Mouse (Mus musculus): ENCODE results near the gene Rimbp2. TPM values are rescaled to one million over a fixed set of nuclear protein-coding genes. Genes with fewer than 3 reads are reported as not detected.
A peak's percentile ranks its signal among the peaks of the same experiment; 100 is the strongest.
"Not testable (repeated sequence)": the region's sequence is repeated elsewhere in the genome, so short reads cannot be mapped to it uniquely, and the experiment has no call there.

Gene Rimbp2
- polyA plus RNA-seq (2016; fragmentation: Nextera tagmentation; extraction: Ambion mirVana) = 0.05 and 0.08 TPM in 2 replicates

DNA sequence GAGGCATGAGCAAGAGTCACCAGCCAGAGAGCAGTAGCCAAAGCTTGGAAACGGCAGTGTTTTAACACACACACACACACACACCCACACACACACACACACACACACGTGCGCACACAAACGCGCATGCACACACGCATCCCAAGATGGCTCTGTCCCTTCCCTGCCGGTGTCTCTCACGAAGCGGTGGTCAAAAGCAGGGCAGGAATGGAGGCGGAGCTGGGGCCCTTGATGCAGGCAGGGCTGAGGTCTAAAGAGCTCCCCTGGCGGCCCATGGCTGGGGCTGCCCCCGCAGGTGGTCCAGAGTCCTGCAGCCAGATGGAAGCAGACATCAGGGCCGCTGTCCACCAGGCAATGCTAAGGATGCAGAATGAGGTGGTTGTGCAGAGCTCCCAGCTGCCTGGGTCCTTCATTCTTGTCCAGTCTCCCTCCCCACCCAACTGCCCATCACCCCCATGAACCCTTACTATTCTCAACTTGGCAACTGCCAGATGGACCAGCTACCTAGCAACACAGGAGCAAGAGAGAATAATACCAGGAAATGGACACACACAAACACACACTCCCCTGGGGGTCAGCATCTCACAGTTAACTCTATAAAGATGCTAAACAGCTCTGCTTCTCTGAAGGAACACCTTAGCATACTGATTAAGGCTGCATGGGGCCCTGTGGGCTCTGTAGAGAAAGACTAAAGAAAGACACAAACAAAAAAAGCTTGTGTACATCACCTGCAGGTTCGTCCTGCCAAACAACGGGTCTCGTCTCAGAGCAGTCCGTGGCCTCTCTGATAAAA, at the start of gene Rimbp2:
TSS of gene Rimbp2 (minus strand) at position 209 of the 793 bp plus-strand sequence.
- DNase-seq (ENCODE audit: low spot score) = peak; percentile 76
- peak within 1 kb of the TSS; percentile 58 for H3K4me3 ChIP-seq
- no peaks in the 10 kb centered on the region for H3K9me3 ChIP-seq (replicated peaks)
- H3K36me3 ChIP-seq = no peaks in the 10 kb centered on the region
- H3K4me1 ChIP-seq = peaks cover 23% of the 10 kb centered on the region
- WGBS = 11% methylated on average over 17 of the region's 17 CpGs
- H3K27me3 ChIP-seq (ENCODE audit: low read depth, poor library complexity, severe bottlenecking) = peaks cover 37% of the 10 kb centered on the region
- H3K27ac ChIP-seq = peak within 1 kb of the TSS; percentile 63

DNA sequence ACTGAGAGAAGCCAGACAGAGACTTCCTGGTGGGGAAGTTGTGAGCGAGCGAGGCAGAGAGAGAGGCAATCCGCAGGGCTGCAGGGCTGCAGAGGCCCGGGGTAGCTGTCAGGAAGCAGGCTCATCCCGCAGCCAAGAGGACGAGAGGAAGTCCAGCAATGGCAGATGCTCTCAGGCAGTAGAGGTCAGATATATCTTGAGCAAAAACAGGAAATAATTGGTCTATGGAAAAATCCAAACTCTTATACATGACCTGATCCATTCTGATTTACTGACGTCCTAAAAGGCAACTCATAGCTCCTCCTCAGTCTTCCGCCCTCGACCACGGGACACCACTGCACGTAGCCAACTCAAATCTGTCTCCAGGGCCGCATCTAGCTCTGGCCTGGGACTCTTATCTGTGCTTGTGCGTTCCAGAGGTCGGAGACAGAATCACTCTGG, 49.3 kb upstream of the Rimbp2 start:
- Histone ChIP-seq H3K36me3 (peaks cover 16% of the 10 kb centered on the region; the same call in 1 of the 2 replicates), H3K9me3 (replicated peaks) (no peaks in the 10 kb centered on the region), H3K4me3 (no peak overlapping the region), H3K27ac (peak overlapping the region; percentile 61), H3K27me3 (ENCODE audit: low read depth, poor library complexity, severe bottlenecking) (0 out of 2 replicates have a peak, but pooled peaks cover 5% of the 10 kb centered on the region), H3K4me1 (peaks cover 32% of the 10 kb centered on the region)
- DNase-seq (ENCODE audit: low spot score) = no peak
- 60% methylated on average over 14 of the region's 14 CpGs for WGBS

DNA sequence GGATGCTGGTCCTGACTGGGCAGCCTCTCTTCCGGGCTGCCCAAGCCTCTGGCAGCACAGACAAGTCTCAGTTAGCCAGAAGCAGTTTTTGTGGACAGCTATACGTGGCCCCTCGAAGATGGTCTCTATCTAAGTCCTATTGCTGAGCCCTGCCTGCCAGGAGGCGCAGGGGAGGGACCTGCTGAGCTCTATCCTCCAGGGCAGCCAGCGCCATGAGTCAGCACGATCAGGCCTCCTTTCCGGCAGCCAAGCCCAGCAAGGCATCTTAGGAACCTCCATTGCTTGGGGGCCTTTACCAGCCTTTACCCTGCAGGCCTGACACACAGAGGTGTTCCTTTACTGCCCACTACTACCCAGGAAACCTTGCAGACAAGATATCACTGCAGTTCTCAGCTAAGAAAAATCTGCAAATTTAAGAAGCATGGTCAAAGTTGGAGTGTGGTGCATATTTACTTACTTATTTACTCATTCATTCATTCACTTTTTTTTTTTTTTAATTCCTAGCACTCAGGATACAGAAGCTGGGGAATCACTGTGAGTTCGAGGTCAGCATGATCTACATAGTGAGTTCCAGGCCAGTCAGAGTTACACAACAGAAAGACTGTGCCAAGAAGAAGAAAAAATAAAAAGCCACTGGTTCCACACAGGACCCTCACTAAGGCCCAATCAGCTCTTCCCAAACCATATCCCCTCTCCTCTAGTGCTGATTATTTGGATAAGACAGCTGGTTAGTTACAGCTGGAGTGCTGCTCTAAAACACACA, 47.6 kb upstream of the Rimbp2 start:
- no peaks in the 10 kb centered on the region for H3K9me3 ChIP-seq (replicated peaks)
- H3K36me3 ChIP-seq = peaks cover 24% of the 10 kb centered on the region
- 55% methylated on average over 8 of the region's 8 CpGs for WGBS
- peak overlapping the region; percentile 21 for H3K27ac ChIP-seq
- H3K27me3 ChIP-seq (ENCODE audit: low read depth, poor library complexity, severe bottlenecking) = no peaks in the 10 kb centered on the region
- no peak overlapping the region for H3K4me3 ChIP-seq
- peaks cover 18% of the 10 kb centered on the region; the same call in 1 of the 2 replicates for H3K4me1 ChIP-seq
- no peak for DNase-seq (ENCODE audit: low spot score)

DNA sequence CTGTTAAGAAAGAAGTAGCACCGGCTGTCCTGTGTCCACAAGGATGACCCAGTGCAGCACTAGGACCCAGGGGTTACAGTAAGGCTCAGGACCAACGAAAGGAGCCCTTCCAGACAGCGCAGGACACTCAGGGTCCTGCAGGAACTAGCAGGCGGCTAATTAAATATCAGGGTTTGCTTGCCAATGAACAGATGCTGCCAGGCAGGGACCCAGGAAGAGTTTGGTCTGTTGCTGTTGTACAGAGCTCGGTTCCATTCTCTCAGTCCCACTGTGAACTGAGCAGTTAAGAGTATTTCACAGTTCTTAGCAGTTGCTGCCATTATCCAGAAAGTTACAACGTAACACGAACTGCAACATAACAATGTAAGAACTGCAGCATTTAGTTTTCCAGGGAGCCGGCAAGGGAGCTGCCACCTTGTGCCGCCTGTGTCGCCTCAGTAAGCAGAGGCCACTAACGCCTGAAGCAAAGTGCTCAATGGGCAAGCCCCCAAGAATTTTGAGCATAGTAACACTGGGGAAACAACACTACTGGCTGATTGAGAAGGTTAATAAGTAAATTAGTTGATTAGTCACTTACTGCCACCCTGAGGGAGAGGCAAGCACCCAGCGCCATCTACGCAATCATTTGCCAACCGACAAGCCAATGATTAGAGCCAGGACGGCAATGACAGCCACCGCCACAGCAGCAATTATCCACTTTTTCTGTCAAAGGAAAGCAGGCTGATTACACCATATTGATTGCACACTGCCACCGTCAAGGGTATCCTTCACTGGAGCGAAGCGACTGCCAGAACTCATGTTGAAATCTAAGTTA, 34.1 kb upstream of the Rimbp2 start:
- Histone ChIP-seq H3K27ac (no peak overlapping the region), H3K36me3 (peaks cover 40% of the 10 kb centered on the region), H3K9me3 (replicated peaks) (no peaks in the 10 kb centered on the region), H3K27me3 (ENCODE audit: low read depth, poor library complexity, severe bottlenecking) (no peaks in the 10 kb centered on the region), H3K4me1 (no peaks in the 10 kb centered on the region), H3K4me3 (no peak overlapping the region)
- 78% methylated on average over 19 of the region's 19 CpGs for WGBS
- no peak for DNase-seq (ENCODE audit: low spot score)

DNA sequence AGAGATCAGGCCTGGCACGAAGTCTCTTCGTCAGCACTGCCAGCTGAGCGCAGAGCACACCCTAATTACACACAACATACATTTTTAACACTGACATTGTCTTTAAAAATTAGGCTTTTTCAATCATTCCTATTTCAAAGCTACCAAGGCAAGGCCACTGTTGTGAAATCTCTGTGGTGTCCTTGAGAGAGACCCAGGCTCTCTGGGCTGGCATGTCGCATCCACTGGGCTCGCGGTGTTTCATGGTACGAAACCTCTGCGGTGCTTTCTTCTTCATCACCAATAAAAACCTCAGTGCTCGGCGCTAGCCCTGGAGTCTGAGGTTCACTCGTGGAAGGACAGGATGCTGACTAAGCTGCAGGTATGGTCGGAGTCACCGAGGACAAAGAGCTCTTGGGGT, 32.7 kb upstream of the Rimbp2 start:
- no peak overlapping the region for H3K4me3 ChIP-seq
- H3K27me3 ChIP-seq (ENCODE audit: low read depth, poor library complexity, severe bottlenecking) = no peaks in the 10 kb centered on the region
- WGBS = 95% methylated on average over 13 of the region's 13 CpGs
- H3K9me3 ChIP-seq (replicated peaks) = no peaks in the 10 kb centered on the region
- H3K4me1 ChIP-seq = no peaks in the 10 kb centered on the region
- H3K36me3 ChIP-seq = peaks cover 26% of the 10 kb centered on the region
- H3K27ac ChIP-seq = no peak overlapping the region
- DNase-seq (ENCODE audit: low spot score) = no peak

DNA sequence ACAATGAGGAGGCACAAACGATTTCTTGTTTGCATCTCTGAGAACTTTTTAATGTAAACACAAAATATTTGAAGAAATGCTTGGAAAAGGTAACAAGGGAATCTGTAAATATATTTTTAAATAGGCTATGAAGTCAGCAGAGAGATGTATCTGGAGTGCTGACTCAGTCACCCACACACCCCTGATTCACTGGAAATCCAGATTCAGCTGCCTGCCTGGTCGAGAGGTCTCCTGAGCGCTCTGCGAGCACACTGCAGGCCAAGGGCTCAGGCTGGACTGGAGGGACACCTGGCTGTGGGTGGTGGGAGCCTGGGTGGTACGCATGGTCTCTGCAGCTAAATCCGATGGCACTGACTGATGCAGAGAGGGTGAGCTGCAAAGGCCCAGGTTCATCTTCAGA, 31.2 kb upstream of the Rimbp2 start:
- 91% methylated on average over 6 of the region's 6 CpGs for WGBS
- Histone ChIP-seq H3K36me3 (peaks cover 18% of the 10 kb centered on the region), H3K9me3 (replicated peaks) (no peaks in the 10 kb centered on the region), H3K27me3 (ENCODE audit: low read depth, poor library complexity, severe bottlenecking) (no peaks in the 10 kb centered on the region), H3K4me3 (no peak overlapping the region), H3K27ac (no peak overlapping the region; the same call in 1 of the 2 replicates), H3K4me1 (no peaks in the 10 kb centered on the region)
- DNase-seq (ENCODE audit: low spot score) = no peak

DNA sequence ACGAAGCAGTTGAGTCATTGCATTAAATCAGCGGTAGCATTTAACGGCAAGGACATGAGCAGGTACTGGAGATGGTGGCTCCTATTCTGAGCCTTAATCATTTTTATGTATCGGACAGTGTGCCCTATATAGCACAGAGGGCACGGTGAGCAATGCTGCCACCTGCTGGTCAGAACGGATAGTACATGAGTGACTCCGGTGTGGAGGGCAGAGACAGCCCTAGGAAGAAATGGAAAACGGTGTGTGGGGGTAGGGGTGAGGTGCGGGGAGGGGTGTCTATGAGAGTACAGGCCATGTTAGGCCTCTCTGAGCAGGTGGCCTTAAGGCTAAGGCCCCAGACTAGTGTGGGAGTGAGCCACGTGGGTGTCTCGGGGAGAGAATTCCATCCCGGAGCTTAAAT, 28.3 kb upstream of the Rimbp2 start:
- 26% methylated on average over 12 of the region's 12 CpGs for WGBS
- Histone ChIP-seq H3K36me3 (peaks cover 18% of the 10 kb centered on the region), H3K27ac (no peak overlapping the region), H3K27me3 (ENCODE audit: low read depth, poor library complexity, severe bottlenecking) (no peaks in the 10 kb centered on the region), H3K9me3 (replicated peaks) (no peaks in the 10 kb centered on the region), H3K4me3 (no peak overlapping the region), H3K4me1 (peaks cover under 1% of the 10 kb centered on the region; the same call in 1 of the 2 replicates)
- peak; percentile 85 for DNase-seq (ENCODE audit: low spot score)

DNA sequence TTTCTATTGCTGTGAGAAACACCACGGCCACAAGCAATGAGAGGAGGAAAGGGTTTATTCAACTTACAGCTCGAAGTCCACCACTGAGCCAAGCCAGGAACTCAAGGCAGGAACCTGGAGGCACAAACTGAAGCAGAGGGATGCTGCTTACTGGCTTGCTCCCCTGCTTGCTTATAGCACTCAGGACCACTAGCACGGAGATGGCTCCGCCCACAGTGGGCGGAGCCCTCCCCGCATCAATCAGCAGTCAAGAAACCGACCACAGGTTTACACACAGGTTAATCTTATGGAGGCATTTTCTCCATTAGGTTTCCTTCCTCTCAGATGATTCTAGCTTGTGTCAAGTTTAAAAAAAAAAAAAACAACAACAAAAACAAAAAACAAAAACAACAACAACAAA, 27.6 kb upstream of the Rimbp2 start:
- no peak overlapping the region for H3K27ac ChIP-seq
- DNase-seq (ENCODE audit: low spot score) = no peak
- H3K36me3 ChIP-seq = peaks cover 13% of the 10 kb centered on the region
- no peaks in the 10 kb centered on the region for H3K9me3 ChIP-seq (replicated peaks)
- WGBS = 66% methylated on average over 7 of the region's 7 CpGs
- no peak overlapping the region for H3K4me3 ChIP-seq
- no peaks in the 10 kb centered on the region for H3K27me3 ChIP-seq (ENCODE audit: low read depth, poor library complexity, severe bottlenecking)
- peaks cover 7% of the 10 kb centered on the region; the same call in 1 of the 2 replicates for H3K4me1 ChIP-seq

DNA sequence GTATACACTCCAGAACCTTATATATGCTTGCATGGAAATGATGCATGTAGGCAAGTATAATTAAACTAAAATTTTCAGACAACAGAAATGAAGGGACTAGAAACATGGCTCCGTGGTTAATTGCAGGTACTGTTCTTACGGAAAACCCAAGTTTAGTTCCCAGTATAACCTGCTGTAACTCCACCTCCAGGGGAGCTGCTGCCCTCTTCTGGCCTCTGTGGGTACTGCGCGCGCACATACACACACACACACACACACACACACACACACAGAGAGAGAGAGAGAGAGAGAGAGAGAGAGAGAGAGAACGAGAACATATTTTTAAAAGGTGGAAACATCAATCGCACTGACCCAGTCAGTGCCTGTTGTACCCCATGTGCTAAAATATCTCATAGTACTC, 25.7 kb upstream of the Rimbp2 start:
- no peaks in the 10 kb centered on the region for H3K27me3 ChIP-seq (ENCODE audit: low read depth, poor library complexity, severe bottlenecking)
- no peaks in the 10 kb centered on the region for H3K9me3 ChIP-seq (replicated peaks)
- no peaks in the 10 kb centered on the region for H3K36me3 ChIP-seq
- WGBS = 96% methylated on average over 7 of the region's 7 CpGs
- H3K4me3 ChIP-seq = no peak overlapping the region
- DNase-seq (ENCODE audit: low spot score) = no peak
- H3K27ac ChIP-seq = no peak overlapping the region
- H3K4me1 ChIP-seq = peaks cover 7% of the 10 kb centered on the region; the same call in 1 of the 2 replicates

DNA sequence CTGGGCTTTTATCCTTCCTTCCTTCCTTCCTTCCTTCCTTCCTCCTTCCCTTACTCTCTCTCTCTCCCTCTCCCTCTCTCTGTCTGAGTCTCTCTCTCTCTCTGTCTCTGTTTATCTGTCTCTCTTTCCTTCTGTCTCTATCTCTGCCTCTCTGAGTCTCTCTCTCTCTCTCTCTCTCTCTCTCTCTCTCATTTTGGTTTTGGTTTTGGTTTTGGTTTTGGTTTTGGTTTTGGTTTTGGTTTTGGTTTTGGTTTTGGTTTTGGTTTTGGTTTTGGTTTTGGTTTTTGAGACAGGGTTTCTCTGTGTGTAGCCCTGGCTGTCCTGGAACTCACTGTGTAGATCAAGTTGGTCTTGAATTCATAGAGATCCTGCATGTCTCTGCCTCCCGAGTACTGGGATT, 24.2 kb upstream of the Rimbp2 start:
- H3K36me3 ChIP-seq; H3K4me1 ChIP-seq; H3K9me3 ChIP-seq (replicated peaks); H3K27ac ChIP-seq; H3K27me3 ChIP-seq (ENCODE audit: low read depth, poor library complexity, severe bottlenecking); DNase-seq (ENCODE audit: low spot score); H3K4me3 ChIP-seq: not testable (repeated sequence)
- 90% methylated on average over 1 of the region's 1 CpGs for WGBS

DNA sequence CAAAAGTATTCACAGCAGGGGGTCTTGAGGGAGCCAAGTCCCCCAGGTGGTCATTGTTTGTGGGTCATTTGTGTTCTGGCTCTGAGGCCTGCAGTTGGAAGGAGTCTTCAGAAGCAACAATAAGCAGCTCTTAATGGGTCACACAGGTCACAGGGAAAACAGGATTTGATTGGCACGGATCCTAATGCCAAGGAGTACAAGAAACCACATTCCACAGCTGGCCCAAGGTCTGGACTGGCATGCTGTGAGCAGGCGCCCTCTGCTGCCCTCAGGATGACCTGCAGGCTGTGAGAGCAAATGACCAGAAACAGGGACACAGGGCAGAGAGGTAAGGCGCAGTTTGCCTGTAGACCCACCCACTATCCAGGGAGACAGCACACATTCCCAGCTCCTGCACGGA, 23.0 kb upstream of the Rimbp2 start:
- Histone ChIP-seq H3K4me3 (no peak overlapping the region), H3K4me1 (peaks cover 7% of the 10 kb centered on the region; the same call in 1 of the 2 replicates), H3K36me3 (no peaks in the 10 kb centered on the region), H3K9me3 (replicated peaks) (no peaks in the 10 kb centered on the region), H3K27me3 (ENCODE audit: low read depth, poor library complexity, severe bottlenecking) (no peaks in the 10 kb centered on the region), H3K27ac (no peak overlapping the region)
- DNase-seq (ENCODE audit: low spot score) = peak; percentile 67
- 33% methylated on average over 4 of the region's 4 CpGs for WGBS

DNA sequence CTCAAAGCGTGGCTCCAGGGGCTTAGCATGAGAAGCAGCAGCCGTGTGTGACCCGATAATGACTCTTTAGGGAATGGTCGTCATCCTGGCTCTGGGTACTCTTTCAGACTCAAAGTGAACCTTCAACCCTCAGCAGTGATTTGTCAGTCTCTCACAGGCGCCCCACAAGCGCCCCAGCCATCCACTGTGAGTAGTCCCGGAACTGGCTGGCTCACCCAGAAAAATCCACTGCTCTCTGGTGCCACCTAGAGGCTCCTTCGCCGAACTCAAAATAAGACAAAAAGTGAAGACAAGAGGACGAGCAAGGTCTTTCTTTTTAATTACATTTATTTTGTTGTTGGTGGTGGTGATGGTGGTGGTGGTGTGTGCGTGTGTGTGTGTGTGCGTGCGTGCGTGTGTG, 18.0 kb upstream of the Rimbp2 start:
- Histone ChIP-seq H3K9me3 (replicated peaks) (no peaks in the 10 kb centered on the region), H3K36me3 (no peaks in the 10 kb centered on the region), H3K27ac (no peak overlapping the region), H3K27me3 (ENCODE audit: low read depth, poor library complexity, severe bottlenecking) (no peaks in the 10 kb centered on the region), H3K4me1 (peaks cover 3% of the 10 kb centered on the region; the same call in 1 of the 2 replicates), H3K4me3 (no peak overlapping the region)
- 19% methylated on average over 14 of the region's 14 CpGs for WGBS
- peak; percentile 81 for DNase-seq (ENCODE audit: low spot score)
